Mouse (Mus musculus): ENCODE results near the gene Plce1.

Plce1 gene

GRCm38 (mm10) chr19:38480731-38481621 is at the start of gene Plce1:
Gene Plce1 (plus strand): TSS chr19:38481109.
- DNase-seq (ENCODE audit: low spot score in 2 of 2), result no peak

- DNase-seq (ENCODE audit: low spot score in 2 of 2), result no peak
Observed at GRCm38 (mm10) chr19:38431326-38431725, 49.6 kb upstream of the Plce1 start.

DNA sequence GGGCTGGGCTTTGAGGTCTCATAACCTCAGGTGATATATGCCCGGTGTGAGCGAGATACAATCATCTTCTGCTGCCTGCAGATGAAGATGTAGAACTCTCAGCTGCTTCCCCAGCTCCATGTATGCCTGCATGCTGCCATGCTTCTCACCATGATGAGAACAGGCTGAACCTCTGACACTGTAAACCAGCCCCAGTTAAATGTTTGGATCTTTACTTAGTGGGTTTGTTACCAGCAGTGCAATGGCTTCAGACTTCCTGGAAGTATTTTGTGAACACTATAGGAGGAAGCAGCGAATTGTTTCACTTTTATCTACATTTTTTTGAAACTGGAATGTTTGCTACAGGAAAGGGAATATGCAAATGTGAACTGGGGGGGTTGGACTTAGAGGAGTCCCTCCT is 48.9 kb upstream of the Plce1 start:
- no peak for DNase-seq (ENCODE audit: low spot score in 2 of 2)

GRCm38 (mm10) chr19:38433381-38433780 is 47.5 kb upstream of the Plce1 start:
- no peak for DNase-seq (ENCODE audit: low spot score in 2 of 2)

DNA sequence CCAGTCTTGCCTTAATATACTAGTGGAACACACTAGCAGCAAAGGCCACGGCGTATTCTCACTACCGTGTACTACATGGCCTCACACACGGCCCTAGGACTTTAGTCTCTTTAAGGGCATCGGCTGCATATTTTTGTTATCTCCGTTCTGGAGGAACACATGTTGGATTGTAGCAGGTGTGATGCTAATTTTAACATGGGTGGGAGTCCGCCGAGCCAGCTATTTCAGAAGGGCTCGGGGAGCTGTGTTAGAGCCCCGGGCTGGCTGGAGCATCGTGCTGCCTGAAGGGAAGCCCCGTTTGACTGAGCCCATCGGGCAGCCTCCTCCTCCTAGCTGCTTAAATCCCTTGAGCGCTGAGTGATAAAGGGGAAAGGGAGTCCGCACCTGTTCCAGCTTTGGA is 45.7 kb upstream of the Plce1 start:
- no peak for DNase-seq (ENCODE audit: low spot score in 2 of 2)

DNA sequence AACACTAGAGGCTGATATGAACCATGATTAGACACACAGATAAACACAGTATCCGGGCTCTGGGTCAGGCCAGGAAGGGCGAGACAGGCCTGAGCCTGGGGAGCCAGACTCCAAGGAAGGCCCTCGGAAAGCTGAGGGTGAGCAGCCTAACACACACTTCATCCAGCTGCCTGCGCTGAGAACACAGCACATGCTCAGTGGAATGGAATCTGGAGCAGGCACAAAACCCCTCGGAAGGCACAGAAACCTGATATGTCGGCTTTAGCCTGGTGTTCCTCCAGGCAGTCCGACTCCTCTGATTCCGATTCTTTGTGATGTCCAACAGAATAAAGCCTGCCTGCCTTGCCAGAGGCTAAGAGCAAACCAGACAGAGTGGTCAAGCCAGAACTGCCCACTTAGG is 39.0 kb upstream of the Plce1 start:
- DNase-seq (ENCODE audit: low spot score in 2 of 2), result no peak

DNA sequence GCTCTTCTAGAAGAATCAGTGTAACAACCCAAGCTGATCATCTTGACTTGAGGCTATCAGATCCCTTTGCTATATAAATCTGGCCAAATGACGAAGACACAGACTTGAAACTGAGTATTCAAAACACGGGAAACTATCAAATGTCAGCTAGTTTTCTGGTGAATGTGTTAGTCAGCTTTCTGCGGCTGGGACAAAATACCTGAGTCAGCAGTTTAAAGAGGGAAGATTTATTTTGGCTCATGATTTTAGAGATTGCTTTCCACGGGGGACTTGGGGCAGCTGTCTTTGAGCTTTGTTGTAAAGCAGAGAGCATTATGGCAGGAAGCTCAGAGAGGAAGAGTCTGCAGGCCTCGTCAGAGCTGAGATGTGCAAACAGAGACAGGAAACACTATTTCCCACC is 35.2 kb upstream of the Plce1 start:
- DNase-seq (ENCODE audit: low spot score in 2 of 2), result no peak

GRCm38 (mm10) chr19:38455228-38455627 is 25.7 kb upstream of the Plce1 start:
- no peak for DNase-seq (ENCODE audit: low spot score in 2 of 2)

- DNase-seq (ENCODE audit: low spot score in 2 of 2), result no peak
Observed at GRCm38 (mm10) chr19:38458996-38459395, 21.9 kb upstream of the Plce1 start.

DNA sequence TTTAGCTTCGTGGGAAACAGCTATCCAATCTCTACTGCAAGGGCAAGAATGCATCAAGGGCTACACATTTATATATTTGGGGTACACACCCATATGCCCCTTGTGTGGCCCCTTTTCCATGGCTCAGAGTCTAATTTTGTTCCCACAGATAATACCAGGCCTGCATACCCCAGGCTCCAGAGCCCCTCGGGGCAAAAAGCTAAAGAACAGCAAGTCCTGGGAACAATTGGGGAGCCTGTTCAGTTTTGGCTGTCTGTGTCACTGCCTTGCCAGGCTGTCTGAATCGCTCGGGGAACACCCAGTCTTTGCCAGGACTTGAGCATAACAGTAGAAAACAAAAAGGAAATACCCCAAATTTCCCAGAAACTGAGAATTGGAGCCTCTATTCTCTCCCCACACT is 20.2 kb upstream of the Plce1 start:
- no peak for DNase-seq (ENCODE audit: low spot score in 2 of 2)

DNA sequence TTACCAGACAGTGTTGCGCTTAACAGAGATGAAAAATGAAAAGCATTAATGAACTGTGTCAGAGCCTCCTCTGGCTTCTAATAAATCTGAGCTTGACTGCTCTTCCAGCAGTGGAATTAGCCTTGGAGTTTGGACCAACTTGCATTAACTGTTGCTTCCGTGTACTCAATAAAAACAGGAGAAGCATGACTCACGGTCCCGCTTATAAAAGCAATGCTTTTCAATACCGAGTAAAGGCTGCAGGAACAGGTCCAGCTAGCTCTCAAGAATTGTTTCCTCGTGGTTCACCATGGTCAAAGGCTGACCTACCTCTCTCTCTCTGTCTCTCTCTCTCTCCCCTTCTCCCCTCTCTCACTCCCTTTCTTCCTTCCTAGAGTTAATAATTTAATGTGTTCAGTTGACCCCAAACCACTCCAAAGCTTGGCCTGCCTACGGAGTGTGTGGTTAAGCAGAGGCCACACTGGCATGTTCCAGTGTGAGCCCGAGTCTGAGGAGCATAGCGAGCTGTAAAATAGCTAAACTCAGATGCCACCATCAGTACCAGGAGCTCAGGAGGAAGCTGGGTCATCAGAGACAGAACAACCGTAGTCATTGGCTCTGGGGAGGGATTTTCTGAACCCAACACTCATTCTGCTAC is 10.5 kb upstream of the Plce1 start:
- no peak for DNase-seq (ENCODE audit: low spot score in 2 of 2)

DNA sequence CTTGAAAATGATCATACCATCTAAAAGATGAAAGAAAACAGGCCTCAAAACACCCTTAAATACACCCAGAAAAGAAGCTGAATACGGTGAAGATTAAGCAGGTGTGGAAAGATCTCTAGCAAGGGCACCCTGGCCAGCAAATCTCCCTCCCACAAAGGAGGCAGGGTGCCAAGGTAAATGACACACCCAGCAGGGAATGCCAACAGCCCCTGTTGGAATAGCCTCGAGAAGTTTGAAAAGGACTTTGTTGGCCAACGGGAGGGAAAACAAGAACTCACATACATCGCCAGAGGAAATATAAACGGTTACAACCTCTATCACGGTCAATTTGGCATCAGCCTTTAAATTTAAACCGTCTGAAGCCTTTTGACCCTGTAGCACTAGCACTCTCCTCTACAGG is 5.5 kb upstream of the Plce1 start:
- no peak for DNase-seq (ENCODE audit: low spot score in 2 of 2)

- no peak for DNase-seq (ENCODE audit: low spot score in 2 of 2)
Observed at GRCm38 (mm10) chr19:38478286-38478685, 2.6 kb upstream of the Plce1 start.

DNA sequence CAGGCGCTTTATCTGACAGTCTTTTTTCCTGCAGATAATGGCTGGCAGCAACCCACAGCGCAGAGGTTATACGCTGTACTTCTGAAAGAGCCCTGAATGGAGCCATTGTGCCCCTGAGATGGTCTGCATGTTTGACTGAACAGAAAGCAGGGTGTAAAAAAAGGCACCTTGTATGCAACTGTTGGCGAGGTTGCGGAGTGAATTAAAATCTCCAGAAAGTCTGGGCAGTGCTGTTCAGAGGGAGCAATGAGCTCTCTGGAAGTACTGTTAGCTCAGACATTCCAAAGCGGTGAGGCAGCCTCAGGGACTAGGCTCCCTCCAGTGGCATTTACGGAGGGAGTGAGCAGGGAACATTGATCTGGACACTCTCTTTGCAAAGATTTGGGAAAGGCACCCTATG is 2.0 kb upstream of the Plce1 start:
- no peak for DNase-seq (ENCODE audit: low spot score in 2 of 2)

DNA sequence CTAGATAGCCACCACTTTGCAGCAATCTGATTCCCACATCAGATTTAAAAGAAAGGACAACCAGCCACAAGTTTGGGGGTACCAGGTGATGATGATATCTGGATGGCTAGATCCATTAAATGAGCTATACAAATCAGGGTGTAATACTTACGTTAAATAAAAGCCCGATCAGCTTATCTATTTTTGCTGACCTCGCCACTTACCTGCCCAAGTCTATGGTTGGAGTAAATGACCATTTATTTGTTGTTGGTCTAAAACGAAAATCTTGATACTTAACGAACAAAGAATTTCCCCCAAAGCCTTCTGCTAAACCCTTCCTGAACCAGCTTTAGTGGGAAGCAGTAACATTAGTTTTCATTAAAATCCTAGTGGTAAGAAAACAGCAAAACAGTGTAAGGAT is 1.4 kb upstream of the Plce1 start:
- no peak for DNase-seq (ENCODE audit: low spot score in 2 of 2)

- DNase-seq (ENCODE audit: low spot score in 2 of 2), result no peak
Observed at GRCm38 (mm10) chr19:38480156-38480720, 671 bp upstream of the Plce1 start.

DNA sequence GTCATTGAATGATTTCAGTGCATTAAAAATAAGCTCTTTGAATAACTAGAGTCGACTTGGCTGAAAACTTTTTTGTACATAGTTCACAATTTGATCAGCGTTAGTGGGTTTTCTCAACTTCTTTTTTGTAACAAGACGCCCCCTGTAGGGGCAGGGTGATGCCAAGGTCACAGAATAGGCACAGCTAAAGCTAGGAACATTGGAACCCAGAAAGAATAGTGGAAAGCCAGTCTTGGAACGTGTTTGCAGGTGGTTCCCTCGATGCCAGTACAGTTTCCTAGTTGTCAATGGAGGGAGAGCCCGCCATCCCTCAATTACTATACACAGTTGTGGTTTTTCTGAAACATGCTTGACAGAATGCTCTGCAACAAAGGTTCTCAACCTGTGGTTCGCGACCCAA is 997 bp downstream of the Plce1 start:
- no peak for DNase-seq (ENCODE audit: low spot score in 2 of 2)

DNA sequence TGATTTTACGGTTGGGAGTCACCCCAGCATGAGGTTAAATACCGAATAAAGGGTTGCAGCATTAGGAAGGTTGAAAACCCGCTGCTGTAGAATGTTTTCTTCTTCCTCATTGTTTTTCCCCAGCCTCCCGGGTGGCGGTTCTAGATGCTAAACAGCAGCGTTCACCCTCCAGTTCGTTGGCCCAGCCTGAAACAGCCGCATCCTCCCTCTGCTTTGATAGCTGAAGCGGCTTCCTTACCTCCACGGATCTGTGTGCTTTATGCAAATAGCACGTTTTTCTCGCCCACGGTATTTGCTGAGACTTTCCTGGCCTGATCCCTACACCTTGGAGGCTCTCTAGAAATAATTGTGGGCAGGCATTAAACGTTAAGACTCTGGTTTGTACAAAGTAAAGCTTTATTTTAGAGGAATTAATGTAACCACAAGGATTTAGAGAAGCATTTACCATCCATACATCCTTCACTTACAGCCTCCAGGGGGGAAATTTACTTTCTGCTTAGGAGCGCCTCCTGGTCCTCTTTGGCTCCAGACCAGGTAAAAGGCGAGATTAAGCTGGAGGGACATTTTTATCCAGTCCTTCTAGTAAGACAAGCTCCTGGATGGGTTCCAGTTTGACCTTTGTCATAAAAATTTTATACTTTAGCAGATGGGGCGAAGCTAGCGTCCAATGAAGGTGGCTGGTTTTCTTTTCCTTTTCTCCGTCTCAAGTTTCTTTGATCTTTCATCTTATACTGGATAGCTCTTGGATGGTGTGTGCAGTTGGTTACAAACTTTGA is 1.7 kb downstream of the Plce1 start:
- DNase-seq (ENCODE audit: low spot score in 2 of 2), result no peak

- DNase-seq (ENCODE audit: low spot score in 2 of 2), result no peak
Observed at GRCm38 (mm10) chr19:38485779-38486555, 5.1 kb downstream of the Plce1 start.

DNA sequence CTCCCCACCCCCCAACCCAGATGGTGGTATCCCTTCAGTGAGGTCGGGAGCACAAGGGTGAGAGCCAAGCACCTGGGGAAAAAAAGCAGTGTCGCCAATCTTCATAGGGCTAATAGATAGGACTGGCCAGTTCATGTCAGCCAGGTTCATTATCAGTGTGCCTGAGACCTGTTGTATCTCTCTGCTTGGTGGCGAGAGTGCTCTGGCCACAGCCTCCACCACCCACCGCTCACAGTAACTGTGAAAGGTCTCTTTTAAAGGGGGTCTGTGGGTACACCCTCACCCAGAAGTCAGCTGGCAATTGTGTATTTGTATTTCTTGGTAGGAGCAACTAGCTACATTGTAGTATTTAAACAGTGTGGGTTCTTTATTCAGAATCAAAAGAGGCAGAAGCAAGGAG is 6.6 kb downstream of the Plce1 start:
- DNase-seq (ENCODE audit: low spot score in 2 of 2), result no peak

- DNase-seq (ENCODE audit: low spot score in 2 of 2), result no peak
Observed at GRCm38 (mm10) chr19:38488103-38488912, 7.4 kb downstream of the Plce1 start.
